Mouse (Mus musculus) adrenal gland, adult 18-20 months (tissue): ENCODE measurements around the gene Pold1. TPM values are rescaled to one million over a fixed set of nuclear protein-coding genes. Genes with fewer than 3 reads are reported as not detected.

Experiments
- DNase-seq, 2 experiments: peaks; one replicate each; pipeline ENCODE4 v3.0.0; 2021 to 2022; ENCODE audit warnings: low spot score in 2 of 2
- total RNA-seq, 2 experiments: library from RNA; stranded (reverse); gene quantifications; 1 replicate in 1 of 2; 2 replicates in 1 of 2; pipeline ENCODE4 v1.2.3; 2021

Pold1 gene
- total RNA-seq, 2 experiments from 2014 or later, result 8.3 to 9.4 TPM

DNA sequence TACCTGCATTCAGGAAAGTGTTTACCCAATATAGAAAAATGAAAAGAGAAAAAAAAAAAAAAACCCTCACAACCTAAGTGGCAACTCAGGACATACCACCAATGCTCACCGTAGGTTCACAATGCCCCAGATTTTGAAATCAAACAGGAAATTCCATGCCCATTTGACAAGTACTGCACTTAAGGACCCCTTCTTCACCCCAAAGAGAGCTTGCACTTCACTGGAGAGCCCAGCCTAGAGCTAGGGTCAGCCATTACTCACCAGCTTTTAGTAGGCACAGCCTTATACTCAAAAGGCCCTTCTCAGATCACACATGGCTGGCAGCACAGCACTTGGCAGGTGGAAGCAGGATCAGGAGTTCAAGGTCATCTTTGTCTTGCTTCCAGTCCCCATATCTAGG is 34.5 kb upstream of the Pold1 start:
- no peak for DNase-seq

DNA sequence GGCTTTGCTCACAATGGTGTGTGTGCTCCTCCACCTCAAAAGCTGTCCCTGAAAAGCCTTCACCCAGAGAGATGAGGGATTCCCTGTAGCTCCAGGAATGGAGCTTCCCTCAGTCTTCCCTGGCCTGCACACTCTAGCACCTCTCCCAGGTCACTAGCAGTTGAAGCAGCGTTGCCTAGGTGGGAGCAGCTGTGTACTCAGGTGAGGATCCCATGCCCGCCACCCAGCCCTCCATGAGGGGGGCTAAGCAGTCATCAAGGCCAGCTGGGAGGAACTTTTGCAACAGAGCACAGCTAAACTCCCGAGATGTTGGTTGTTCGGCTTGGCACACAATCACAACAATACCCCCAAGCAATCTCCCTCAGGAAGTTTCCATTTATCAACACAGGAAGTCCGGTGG is 34.1 kb upstream of the Pold1 start:
- no peak for DNase-seq

DNA sequence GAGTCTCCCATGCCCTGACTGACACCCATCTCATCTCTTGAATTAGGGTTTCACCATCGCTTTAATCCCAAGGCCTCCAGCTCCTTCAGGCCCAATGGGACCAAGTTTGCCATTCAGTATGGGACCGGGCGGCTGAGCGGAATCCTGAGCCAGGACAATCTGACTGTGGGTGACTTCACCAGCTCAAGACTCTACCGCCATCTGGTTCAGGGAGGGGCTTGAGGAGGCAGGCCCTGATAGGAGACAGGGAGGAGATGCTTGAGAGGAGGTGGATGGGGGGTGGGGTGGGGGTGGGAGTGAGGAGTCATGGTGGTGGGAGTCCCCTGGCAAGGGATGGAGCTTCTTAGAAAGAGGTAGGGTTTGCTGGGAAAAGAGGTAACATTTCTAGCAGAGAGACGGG is 33.0 kb upstream of the Pold1 start:
- DNase-seq, result no peak

DNA sequence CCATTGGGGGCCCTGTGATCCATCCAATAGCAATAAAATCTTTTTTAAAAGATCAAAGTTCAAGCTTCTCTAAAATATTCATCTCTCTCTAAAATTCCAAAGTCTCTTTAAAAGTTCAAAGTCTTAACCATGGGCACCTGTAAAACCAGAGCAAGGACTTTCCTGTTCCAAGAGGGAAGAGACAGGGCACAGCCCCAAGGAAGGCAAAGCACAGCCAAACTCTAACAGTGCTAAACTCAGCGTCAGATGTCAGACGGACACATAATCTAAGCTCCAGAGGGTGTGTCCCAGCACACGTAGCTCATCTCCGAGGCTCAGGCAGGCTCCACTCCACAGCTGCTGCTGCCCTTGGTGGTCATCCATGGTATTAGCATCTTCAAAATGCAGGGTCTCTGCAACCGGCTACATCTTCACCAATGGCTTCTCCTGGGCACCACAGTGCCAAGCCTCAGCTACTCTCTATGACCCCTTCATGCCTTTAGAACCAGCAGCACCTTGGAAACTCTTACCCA is 27.7 kb upstream of the Pold1 start:
- DNase-seq, result no peak

DNA sequence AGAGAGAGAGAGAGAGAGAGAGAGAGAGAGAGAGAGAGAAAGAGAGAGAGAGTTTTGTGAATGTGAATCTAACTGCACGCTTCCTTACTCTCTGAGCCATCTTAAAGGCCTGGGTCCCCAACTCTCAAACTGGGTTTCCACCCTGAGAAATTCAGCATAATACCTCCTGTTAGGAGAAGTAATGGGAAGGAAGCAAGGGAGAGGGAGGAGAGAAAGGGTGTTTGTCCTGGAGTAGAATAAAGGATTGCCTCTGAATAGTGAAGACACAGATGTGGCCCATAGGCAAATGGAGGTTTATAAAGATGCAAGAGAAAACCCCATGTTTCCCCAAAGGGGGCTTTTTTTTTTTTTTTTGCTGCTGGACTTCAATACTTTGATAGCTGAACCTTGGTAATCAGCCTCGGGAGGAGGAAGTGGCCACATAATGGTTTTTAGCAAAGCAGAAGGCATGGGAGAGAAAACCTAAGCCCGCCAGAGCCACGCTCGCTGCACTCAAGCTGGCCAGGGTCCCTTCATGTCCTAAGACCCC is 24.4 kb upstream of the Pold1 start:
- DNase-seq, result no peak

DNA sequence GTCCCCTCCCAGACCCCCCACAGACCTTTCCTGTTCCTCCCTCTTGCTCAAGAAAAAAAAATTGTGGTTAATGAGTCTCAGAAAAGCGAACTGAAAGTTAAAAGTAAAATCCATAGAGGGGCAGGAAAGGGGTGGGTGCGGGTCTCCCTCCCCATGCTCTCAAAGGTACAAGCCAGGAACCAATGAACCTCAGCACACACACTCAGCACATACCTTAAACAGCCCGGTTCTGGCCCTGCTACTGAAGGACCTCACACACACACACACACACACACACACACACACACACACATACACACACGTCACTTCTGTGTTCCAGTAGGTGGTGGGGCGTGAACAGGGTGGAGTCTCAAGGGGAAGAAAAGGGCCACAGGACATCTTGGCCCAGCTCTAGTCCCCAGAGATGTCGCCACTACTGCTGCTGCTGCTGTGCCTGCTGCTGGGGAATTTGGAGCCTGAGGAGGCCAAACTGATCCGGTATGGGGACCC is 23.6 kb upstream of the Pold1 start, which contains the start of gene Napsa:
Gene Napsa (plus strand): TSS at position 168 of the 489 bp plus-strand sequence.
- DNase-seq, result no peak

DNA sequence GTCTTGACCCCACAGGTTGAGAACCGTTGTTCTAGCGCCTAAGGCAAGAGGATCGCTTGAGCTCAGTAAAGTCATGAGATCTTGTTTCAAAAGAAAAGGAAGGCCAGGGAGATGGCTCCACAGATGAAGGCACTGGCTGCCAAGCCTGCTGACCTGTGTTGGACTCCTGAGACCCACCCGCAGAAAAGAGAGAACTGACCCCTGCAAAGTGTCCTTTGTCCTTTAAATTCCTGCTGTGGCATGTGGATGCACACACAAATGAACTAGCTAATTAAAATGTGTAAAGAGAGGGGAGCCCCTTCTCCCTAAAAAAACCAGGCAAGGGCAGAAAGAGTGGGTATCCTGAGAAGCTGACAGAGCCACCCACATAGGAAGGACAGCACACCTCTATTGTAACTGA is 23.2 kb upstream of the Pold1 start:
- DNase-seq, result no peak

DNA sequence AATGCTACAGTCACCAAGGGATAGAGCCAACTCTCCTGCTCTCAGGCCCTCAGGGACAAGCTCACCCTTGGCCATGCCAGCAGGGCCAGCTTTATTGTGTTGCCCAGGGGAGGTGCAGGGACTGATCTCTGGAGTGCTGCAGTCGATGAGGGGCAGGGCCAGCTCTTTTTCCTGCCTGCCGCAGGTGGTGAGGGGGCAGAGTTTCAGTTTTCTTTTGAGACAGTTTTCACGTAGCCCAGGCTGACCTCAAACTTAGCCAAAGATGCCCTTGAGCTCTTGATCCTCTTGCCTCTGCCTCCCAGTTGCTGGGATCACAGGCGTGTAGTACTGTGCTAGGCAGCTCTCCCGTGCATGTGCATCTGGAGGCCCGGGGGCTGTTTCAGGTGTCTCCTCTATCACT is 22.3 kb upstream of the Pold1 start:
- DNase-seq, result no peak

DNA sequence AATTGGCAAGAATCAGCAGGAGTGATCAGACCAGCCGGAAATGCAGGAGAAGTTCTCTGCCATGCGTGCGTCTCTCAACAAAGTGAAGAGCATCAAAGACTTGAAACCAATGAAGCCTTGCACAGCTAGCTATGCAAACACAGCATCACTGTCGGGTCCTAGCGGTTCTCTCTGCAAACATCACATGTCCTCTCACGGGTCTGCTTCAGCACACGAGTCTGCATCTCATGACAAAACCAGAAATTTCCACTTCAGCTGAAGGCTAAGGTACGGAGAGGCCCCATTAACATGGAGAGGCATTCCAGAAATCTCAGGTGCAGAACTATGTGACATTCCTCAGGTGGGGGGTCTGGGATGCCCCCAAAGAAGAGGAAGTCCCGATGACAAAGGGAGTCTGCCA is 20.2 kb upstream of the Pold1 start:
- no peak for DNase-seq

DNA sequence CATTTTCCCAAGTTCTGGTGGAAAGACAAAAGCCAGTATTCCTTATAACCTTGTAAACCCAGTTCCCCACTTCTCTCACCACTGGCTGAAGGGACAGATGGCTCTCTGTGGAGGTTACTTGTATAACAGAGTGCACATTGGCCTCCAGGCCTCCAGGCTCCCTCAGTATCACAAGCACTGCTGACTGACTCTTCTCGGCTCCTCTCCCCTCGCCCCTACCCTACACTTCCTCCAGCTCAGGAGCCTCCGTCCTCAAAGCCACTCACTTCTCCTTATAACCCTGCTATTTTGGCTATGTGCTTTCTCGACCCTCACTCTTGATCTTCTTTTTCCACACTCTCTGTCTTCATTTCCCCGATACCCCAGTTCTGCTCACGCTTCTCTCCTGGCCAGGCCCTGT is 16.8 kb upstream of the Pold1 start:
- DNase-seq, result no peak

DNA sequence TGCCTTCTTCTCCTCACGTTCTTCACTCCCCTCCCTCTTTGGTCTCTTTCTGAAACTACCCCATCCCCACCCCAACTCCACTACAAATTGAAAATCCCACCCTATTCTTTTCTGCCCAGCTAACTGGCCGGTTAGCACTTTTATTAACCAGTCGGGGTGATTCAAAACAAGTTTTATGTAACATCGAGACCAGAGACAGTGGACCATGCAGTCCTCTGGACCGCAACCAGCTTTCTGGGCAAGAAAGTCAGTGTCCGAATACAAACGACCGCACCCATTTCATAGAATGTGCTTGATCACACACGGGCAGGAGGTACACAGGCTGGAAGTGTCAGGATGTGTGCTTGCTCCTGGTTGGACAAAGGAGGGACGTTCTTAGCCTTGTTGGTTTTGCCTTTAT is 15.8 kb upstream of the Pold1 start:
- no peak for DNase-seq

DNA sequence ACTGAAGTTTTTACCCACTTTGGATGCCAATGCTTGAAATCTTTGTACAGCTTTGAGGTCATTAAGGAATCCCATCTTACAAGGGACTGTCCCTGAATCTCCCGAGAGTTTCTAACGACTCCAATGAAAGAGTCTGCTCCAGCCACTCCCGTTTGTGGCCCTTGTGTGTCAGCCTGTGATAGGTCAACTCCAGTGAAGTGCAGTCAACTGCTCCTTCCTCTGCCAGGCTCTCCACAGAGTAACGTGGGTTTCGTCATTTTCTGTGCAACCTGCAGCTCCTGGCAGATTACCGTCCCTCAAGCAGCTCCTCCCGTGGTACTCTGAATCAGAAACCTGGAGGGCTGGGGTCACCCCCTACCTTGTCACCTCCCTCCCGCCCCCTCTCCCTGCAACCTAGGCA is 14.6 kb upstream of the Pold1 start:
- DNase-seq, result no peak

DNA sequence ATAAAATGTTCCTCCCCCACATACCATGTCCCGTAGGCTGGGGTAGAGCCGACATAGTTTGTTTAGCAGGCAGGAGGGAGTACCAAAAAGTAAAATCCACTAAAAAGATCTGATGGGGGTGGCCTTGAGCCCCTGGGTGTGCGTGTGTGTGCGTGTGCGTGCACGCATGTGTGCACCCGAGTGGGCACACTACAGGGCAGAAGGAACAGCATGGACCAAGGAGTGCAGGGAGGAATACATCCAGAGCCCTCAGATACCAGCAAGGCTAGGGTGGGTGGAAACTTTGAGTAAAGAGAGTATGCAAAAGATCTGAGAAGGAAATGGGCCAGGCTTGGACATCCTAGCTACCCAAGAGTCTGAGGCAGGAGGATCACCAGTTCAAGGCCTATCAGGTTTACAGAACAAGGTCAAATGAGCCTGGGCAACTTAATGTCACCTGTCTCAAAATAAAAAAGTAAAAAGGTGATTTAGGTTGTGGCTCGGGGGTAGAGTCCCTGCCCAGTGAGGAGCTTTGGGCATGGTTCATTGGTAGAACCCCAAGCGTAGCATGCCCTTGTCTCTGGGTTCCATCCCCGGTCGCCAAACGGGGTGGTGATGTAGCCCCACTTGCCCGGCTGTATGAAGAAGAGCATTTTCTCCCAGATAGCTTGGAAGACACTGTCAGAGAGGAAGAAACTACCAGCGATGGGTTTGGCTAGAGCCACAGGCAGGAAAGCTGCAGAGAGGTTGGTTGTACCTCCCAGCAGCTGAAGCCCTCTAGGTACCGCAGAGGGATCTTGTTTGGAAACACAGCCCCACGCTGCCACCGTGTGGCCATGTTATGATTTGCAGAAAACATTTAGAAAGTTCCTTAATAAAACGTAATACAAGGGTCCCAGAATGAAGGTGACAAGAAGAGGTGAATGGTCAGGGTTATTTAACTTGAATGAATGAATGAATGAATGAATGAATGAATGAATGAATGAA is 12.1 kb upstream of the Pold1 start:
- DNase-seq, result peak; percentile 66 to 76

DNA sequence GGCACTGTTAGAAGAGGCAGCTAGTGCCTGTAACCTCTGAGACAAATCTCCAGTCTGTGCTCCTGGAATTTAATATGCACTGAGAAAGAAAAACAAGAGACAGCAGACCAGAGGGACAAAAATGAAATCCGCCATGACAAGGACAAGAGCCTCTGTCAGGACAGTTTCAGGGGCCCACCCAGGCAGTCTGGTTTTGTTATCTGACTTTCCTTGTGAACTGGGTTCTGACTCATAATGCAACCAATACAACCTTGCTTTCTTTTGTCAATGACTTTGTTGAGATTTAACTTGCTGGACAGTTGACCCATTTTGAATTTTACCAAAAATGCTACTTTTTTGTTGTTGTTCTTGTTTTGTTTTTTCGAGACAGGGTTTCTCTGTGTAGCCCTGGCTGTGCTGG is 9.0 kb upstream of the Pold1 start:
- no peak for DNase-seq

DNA sequence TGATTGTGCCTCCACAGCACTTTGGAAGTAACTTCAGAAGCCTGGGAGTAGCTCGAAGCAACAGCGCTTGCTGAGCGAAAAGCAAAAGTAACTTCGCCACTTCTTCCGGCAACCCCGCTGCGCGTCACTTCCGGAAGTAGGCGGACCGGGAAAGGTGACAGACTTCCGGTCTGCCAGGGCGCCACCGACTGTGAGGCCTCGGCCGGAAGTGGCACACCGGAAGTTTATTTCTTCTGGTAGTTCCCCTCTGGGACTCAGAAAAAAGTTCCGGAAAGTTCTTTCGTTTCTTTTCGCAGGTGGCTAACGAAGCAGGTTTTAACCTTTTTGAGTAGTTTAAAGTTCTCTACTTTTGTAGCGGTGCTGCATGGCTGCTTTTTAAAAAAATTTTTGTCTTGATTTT is 5.2 kb upstream of the Pold1 start, which contains the start of gene Nr1h2:
Gene Nr1h2 (minus strand): TSS at position 126 of the 400 bp plus-strand sequence.
- DNase-seq, result peak; percentile 91 to 95

DNA sequence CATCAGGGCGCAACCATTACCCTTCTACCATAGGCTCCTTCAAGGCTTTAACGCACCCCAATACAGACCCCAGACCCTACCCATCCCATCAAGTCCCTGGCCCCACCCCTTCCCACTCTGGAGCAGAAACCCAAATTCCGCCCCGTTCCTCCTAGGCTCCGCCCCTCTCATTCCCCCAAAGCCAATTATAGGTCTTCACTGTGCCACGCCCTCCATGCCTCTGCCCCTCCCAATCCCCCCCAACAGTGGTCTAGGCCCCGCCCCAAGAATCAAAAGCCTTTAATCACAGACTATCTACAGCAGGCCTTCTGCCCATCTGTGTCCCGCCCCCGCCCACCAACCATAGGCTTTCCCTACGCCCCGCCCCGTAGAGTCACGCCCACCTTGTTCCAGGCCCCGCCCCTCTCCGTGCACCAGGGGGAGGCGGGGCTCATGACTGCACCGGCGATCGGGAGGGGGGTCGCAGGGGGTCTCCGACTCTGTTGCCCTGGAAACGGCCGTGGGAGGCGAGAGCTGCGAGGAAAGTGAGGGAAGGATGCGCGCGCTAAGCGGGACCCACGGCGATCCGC is 4.6 kb upstream of the Pold1 start:
- DNase-seq, result peak; percentile 71 to 81

DNA sequence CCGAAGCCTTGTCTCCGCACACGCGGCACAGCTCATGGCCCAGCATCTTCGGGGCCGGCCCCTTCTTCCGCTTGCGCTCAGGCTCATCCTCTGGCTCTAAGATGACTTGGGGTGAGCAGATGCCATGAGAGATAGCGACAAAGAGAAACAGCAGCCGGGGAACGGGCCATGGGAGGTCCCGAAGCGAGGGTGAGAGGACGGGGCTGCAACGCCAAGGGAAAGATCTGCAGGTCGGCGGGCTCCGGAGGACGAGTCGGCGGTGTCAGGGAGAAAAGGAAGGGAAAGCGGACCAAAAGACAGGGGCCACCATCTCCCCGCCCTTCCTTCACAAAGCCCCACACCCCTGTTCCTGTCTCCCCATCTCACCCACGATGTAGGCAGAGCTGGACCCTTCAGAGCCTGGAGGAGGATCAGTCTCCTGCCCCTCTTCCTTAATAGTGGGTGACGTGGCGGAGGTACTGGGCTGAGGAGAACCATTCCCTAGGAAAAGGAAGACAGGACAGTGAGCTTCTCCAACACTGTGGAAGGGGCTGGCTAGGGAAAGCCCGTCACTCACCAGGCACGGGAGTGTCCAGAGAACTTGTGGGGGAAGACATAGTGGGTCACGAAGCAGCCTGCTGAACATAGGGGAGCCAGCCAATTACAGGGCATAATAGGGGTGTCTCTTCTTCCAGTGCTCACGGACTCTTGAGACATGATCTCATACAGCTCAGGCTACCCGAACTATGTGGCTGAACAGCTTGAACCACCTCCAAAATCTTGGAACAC is 3.7 kb upstream of the Pold1 start:
- DNase-seq, result no peak

DNA sequence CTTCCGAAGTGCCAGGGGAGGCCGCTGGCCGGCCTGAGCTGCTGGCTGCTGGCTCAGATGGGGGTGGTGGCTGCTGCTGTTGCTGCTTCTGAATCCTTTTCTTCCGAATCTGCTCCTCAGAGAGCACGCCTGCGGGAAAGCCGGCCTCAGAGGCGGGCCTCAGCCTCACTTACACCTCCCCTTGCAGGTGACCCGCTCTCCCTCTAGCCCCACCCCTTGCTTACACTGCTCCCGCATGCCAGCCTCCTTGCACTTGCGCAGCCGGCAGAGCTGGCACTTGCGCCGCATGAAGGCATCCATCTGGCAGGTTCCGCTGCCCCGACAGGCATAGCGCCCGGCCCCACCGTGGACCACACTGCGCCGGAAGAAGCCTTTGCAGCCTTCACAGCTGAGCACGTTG is 3.1 kb upstream of the Pold1 start:
- DNase-seq, result no peak

DNA sequence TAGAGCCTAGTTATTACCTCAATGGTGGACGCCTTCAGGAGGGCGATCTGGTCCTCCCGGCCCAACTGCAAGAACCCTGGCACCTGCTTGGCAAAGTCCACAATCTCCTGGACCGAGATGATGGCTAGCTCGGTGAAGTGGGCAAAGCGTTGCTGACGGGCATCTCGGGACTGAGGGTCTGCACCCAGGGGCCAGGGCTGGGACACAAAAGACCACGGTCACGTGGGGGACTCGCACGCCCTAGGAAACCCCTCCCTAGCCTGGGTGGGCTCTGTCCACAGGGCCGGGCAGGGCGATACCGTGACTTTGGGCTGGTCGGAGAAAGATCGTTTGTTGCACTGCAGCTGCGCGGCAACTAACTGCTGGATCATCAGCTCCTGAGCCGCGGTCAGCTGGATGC is 2.7 kb upstream of the Pold1 start:
- DNase-seq, result no peak

DNA sequence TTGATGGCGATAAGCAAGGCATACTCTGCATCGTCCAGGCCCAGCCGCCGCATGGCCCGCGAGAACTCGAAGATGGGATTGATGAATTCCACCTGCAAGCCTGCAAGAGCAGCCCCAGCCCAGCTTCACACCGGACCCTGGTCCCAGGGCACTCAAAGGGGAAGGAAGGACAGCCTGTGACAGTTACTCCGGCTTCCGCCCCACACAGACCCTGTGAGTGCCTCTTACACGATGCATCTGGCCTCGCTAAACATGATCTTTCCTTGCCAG is 1.7 kb upstream of the Pold1 start:
- no peak for DNase-seq

DNA sequence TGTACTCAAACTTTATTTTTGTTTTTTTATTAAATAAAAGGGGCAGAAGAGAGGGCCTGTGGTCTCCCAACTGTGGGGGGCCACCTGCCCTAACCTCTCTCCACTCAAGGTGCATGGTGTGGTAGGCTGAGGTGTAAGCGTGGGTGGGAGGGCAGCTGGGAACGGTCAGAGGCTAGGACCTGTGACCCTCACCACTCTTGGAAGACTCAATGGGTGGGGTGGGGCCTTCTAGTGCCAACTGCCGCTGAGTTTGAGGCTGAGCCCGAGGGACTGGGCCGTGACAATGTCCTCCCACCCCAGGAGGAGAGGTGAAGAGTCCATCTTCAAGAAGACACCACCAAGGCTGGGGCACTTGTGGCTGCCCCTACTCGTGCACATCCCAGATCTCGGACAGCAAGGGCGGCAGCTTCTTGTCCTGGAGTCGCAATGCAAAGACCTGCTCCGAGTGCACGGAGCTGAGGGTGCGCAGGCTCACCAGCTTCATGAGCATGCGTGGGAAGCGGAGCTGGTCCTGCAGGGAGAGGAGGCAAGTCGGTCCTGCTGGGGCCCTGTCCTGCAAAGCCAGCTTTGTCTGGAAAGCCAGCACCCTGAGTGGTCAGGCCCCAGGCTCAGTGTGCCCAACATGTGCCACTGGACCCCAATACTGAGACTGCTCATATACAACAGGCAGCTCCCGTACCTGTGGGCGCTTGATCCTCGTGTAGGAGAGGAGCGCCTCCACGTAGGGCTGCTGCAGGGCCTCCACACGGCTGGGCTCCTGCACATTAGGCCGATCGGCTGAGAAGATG is 1.2 kb upstream of the Pold1 start:
- DNase-seq, result no peak
